Mouse (Mus musculus) CH12.LX (cell line): ENCODE measurements at regions not wholly inside any gene's neighbourhood (a gene's known extent, or its start where the extent isn't known, plus 50 kb on each side); places are given as distances from the start of the nearest gene placed in this dataset.

Source experiments
- CTCF ChIP-seq, 2 experiments: IDR thresholded peaks in 1 of 2; conservative IDR thresholded peaks in 1 of 2; 2 replicates each; pipeline ENCODE4 v1.5.1; 2011 to 2012; ENCODE audit warnings: low read depth in 2 of 2, low read length in 2 of 2, improper control_type of control experiment in 1 of 2, inconsistent platforms in 1 of 2, mild to moderate bottlenecking in 1 of 2, moderate library complexity in 1 of 2
- ELF1 ChIP-seq: IDR thresholded peaks from 2 replicates; pipeline ENCODE4 v1.6.1; 2014; ENCODE audit warnings: low read depth, mild to moderate bottlenecking, inconsistent platforms, low read length, improper control_type of control experiment
- EP300 ChIP-seq: IDR thresholded peaks from 2 replicates; pipeline ENCODE4 v1.6.1; 2011; ENCODE audit warnings: low read length, improper control_type of control experiment
- MXI1 ChIP-seq: IDR thresholded peaks from 2 replicates; pipeline ENCODE4 v1.6.1; 2011; ENCODE audit warnings: mild to moderate bottlenecking, low read depth, low read length, improper control_type of control experiment
- POLR2A ChIP-seq: IDR thresholded peaks from 2 replicates; pipeline ENCODE4 v1.6.1; 2011; ENCODE audit warnings: low read depth, mild to moderate bottlenecking, improper control_type of control experiment, low read length
- POLR2AphosphoS2 ChIP-seq: IDR thresholded peaks from 2 replicates; pipeline ENCODE4 v1.6.1; 2011; ENCODE audit warnings: low read depth, low read length, improper control_type of control experiment
- TCF12 ChIP-seq: IDR thresholded peaks from 2 replicates; pipeline ENCODE4 v1.6.1; 2014; ENCODE audit warnings: low read depth, mild to moderate bottlenecking, inconsistent platforms, low read length, improper control_type of control experiment
- ZNF384 ChIP-seq: IDR thresholded peaks from 2 replicates; pipeline ENCODE4 v1.6.1; 2012; ENCODE audit warnings: low read depth, low read length, improper control_type of control experiment, inconsistent platforms

GRCm38 (mm10) chr4:45582496-45582895 lies 50.2 kb upstream of the Shb start:
- no peak for TF ChIP-seq ZNF384
- no peak for TF ChIP-seq CTCF (conservative IDR thresholded peaks at IDR 0.05 in 1 of 2, IDR thresholded peaks at IDR 0.05 in 1 of 2; ENCODE audit: low read depth in 2 of 2, low read length in 2 of 2)
- no peak for TF ChIP-seq MXI1
- TF ChIP-seq POLR2AphosphoS2, result no peak
- no peak for TF ChIP-seq POLR2A
- no peak for TF ChIP-seq EP300
- TF ChIP-seq TCF12, result no peak
- TF ChIP-seq ELF1, result no peak
